Mouse (Mus musculus) hindbrain, embryonic 11.5 days (tissue): ENCODE measurements around the gene Pdlim5. TPM values are rescaled to one million over a fixed set of nuclear protein-coding genes. Genes with fewer than 3 reads are reported as not detected.
A peak's percentile ranks its signal among the peaks of the same experiment; 100 is the strongest.
"Not testable (repeated sequence)": the region's sequence is repeated elsewhere in the genome, so short reads cannot be mapped to it uniquely, and the experiment has no call there.

Source experiments
- ATAC-seq: fragments of 200-750 bp; cut with Nextera tagmentation; 2 replicates; pipeline ENCODE4 v1.8.0; 2017; ENCODE audit warnings: mild to moderate bottlenecking, moderate TSS enrichment, moderate library complexity; ENCODE audit not compliant: low FRiP score
- DNase-seq: peaks from one replicate; pipeline ENCODE4 v3.0.0-alpha.2; 2015; ENCODE audit warnings: low spot score
- H3K27ac ChIP-seq: fragments of 300-500 bp; sonication (generic); 2 replicates; pipeline ENCODE4 v1.5.1; 2014; ENCODE audit warnings: mild to moderate bottlenecking, low read depth, low read length
- H3K27me3 ChIP-seq: fragments of 300-500 bp; sonication (generic); 2 replicates; pipeline ENCODE4 v1.6.1; 2014; ENCODE audit warnings: mild to moderate bottlenecking, low read length, moderate library complexity, mixed read lengths; ENCODE audit not compliant: control insufficient read depth, insufficient read depth
- H3K36me3 ChIP-seq: fragments of 300-500 bp; sonication (generic); 2 replicates; pipeline ENCODE4 v1.6.1; 2014; ENCODE audit warnings: mild to moderate bottlenecking, low read length, moderate library complexity, mixed read lengths; ENCODE audit not compliant: control insufficient read depth, insufficient read depth
- H3K4me1 ChIP-seq: fragments of 300-500 bp; sonication (generic); replicated peaks from 2 replicates; pipeline ENCODE4 v1.6.1; 2014; ENCODE audit warnings: low read length, mixed read lengths; ENCODE audit not compliant: control insufficient read depth, insufficient read depth
- H3K4me2 ChIP-seq: fragments of 300-500 bp; sonication (generic); replicated peaks from 2 replicates; pipeline ENCODE4 v1.6.1; 2014; ENCODE audit warnings: mild to moderate bottlenecking, low read depth, low read length
- H3K4me3 ChIP-seq: fragments of 300-500 bp; sonication (generic); 2 replicates; pipeline ENCODE4 v1.5.1; 2014; ENCODE audit warnings: low read depth, low read length
- H3K9ac ChIP-seq: fragments of 300-500 bp; sonication (generic); 2 replicates; pipeline ENCODE4 v1.6.1; 2014; ENCODE audit warnings: low read depth, low read length
- H3K9me3 ChIP-seq: fragments of 300-500 bp; sonication (generic); 2 replicates; pipeline ENCODE4 v1.6.1; 2016; ENCODE audit warnings: low read length; ENCODE audit not compliant: control insufficient read depth
- WGBS: fragments of 180-500 bp; shearing (Covaris S2); extraction: QIAGEN DNeasy Blood & Tissue Kit; methylation state at CpG from one replicate; pipeline ENCODE4 v1.1.7; 2014; 5-methylcytosine and 5-hydroxymethylcytosine counted together
- polyA plus RNA-seq: library from polyadenylated mRNA; unstranded; fragments of >200 nt; fragmentation: Nextera tagmentation; extraction: Ambion mirVana; gene quantifications from 2 replicates; pipeline ENCODE4 v1.2.1, GENCODE M21; 2014

Pdlim5 gene
- 20.4 and 21.8 TPM in 2 replicates for polyA plus RNA-seq

GRCm38 (mm10) chr3:142395520-142396193 is at the start of gene Pdlim5:
Gene Pdlim5, minus strand, starts transcription at chr3:142395696.
- H3K36me3 ChIP-seq, result no peaks in the 10 kb centered on the region
- H3K4me3 ChIP-seq, result peak within 1 kb of the TSS; percentile 71
- DNase-seq (peak; percentile 97), ATAC-seq (peak; percentile 99)
- no peaks in the 10 kb centered on the region for H3K4me1 ChIP-seq
- peak within 1 kb of the TSS; percentile 67 for H3K9ac ChIP-seq
- no peaks in the 10 kb centered on the region for H3K9me3 ChIP-seq
- H3K4me2 ChIP-seq, result peak within 1 kb of the TSS; percentile 85
- WGBS, result under 1% methylated on average over 45 of the region's 46 CpGs
- peak within 1 kb of the TSS; percentile 19; the same call in 1 of the 2 replicates for H3K27ac ChIP-seq
- H3K27me3 ChIP-seq, result no peaks in the 10 kb centered on the region

GRCm38 (mm10) chr3:142443710-142444043 is 48.2 kb upstream of the Pdlim5 start:
- DNase-seq, result no peak
- no peaks in the 10 kb centered on the region for H3K4me1 ChIP-seq
- no peak overlapping the region for H3K27ac ChIP-seq
- ATAC-seq, result peak; percentile 25; the same call in 1 of the 2 replicates
- no peak overlapping the region for H3K4me3 ChIP-seq
- H3K27me3 ChIP-seq, result no peaks in the 10 kb centered on the region
- no peaks in the 10 kb centered on the region for H3K36me3 ChIP-seq
- WGBS, result 36% methylated on average over 4 of the region's 4 CpGs
- H3K9ac ChIP-seq, result no peak overlapping the region
- no peaks in the 10 kb centered on the region for H3K9me3 ChIP-seq
- no peak overlapping the region for H3K4me2 ChIP-seq

- Histone ChIP-seq H3K27ac (no peak overlapping the region), H3K27me3 (no peaks in the 10 kb centered on the region), H3K36me3 (no peaks in the 10 kb centered on the region), H3K9ac (no peak overlapping the region), H3K9me3 (no peaks in the 10 kb centered on the region), H3K4me2 (no peak overlapping the region), H3K4me1 (no peaks in the 10 kb centered on the region), H3K4me3 (no peak overlapping the region)
- 15% methylated on average over 12 of the region's 12 CpGs for WGBS
- DNase-seq (peak; percentile 88), ATAC-seq (peak; percentile 38; the same call in 1 of the 2 replicates)
Observed at GRCm38 (mm10) chr3:142443006-142443709, 47.7 kb upstream of the Pdlim5 start.

GRCm38 (mm10) chr3:142442161-142442560 is 46.7 kb upstream of the Pdlim5 start:
- Histone ChIP-seq H3K9me3 (no peaks in the 10 kb centered on the region), H3K9ac (no peak overlapping the region), H3K4me3 (no peak overlapping the region), H3K36me3 (no peaks in the 10 kb centered on the region), H3K4me1 (no peaks in the 10 kb centered on the region), H3K27me3 (no peaks in the 10 kb centered on the region), H3K27ac (no peak overlapping the region), H3K4me2 (no peak overlapping the region)
- DNase-seq (no peak), ATAC-seq (no peak)
- 85% methylated on average over 7 of the region's 7 CpGs for WGBS

GRCm38 (mm10) chr3:142441142-142441541 is 45.6 kb upstream of the Pdlim5 start:
- DNase-seq, result no peak
- H3K27ac ChIP-seq, result no peak overlapping the region
- no peak for ATAC-seq
- no peaks in the 10 kb centered on the region for H3K9me3 ChIP-seq
- H3K4me1 ChIP-seq, result no peaks in the 10 kb centered on the region
- H3K36me3 ChIP-seq, result no peaks in the 10 kb centered on the region
- H3K9ac ChIP-seq, result no peak overlapping the region
- H3K4me2 ChIP-seq, result no peak overlapping the region
- H3K27me3 ChIP-seq, result no peaks in the 10 kb centered on the region
- H3K4me3 ChIP-seq, result no peak overlapping the region
- WGBS, result 80% methylated on average over 5 of the region's 5 CpGs

- Histone ChIP-seq H3K27me3 (no peaks in the 10 kb centered on the region), H3K36me3 (no peaks in the 10 kb centered on the region), H3K9me3 (no peaks in the 10 kb centered on the region), H3K4me2 (no peak overlapping the region), H3K9ac (no peak overlapping the region), H3K27ac (no peak overlapping the region), H3K4me1 (no peaks in the 10 kb centered on the region), H3K4me3 (no peak overlapping the region)
- 69% methylated on average over 4 of the region's 4 CpGs for WGBS
- ATAC-seq, result no peak
- no peak for DNase-seq
Observed at GRCm38 (mm10) chr3:142440191-142440590, 44.7 kb upstream of the Pdlim5 start.

GRCm38 (mm10) chr3:142439591-142440093 is 44.1 kb upstream of the Pdlim5 start:
- no peak for ATAC-seq
- 47% methylated on average over 7 of the region's 7 CpGs for WGBS

GRCm38 (mm10) chr3:142438630-142439029 is 43.1 kb upstream of the Pdlim5 start:
- not testable (repeated sequence) for H3K4me3 ChIP-seq, H3K27ac ChIP-seq, H3K9me3 ChIP-seq, H3K27me3 ChIP-seq, H3K4me1 ChIP-seq, H3K9ac ChIP-seq, ATAC-seq, H3K36me3 ChIP-seq, H3K4me2 ChIP-seq, DNase-seq
- WGBS, result 94% methylated on average over 8 of the region's 8 CpGs

More at GRCm38 (mm10) chr3:142439591-142440093, 44.1 kb upstream of the Pdlim5 start:
- Histone ChIP-seq H3K9ac (no peak overlapping the region), H3K27me3 (no peaks in the 10 kb centered on the region), H3K4me3 (no peak overlapping the region), H3K9me3 (no peaks in the 10 kb centered on the region), H3K4me1 (no peaks in the 10 kb centered on the region), H3K4me2 (no peak overlapping the region), H3K36me3 (no peaks in the 10 kb centered on the region), H3K27ac (no peak overlapping the region)
- no peak for DNase-seq
